Mouse (Mus musculus): ENCODE measurements at regions not wholly inside any gene's neighbourhood (a gene's known extent, or its start where the extent isn't known, plus 50 kb on each side); places are given as distances from the start of the nearest gene placed in this dataset.
A peak's percentile ranks its signal among the peaks of the same experiment; 100 is the strongest.

DNA sequence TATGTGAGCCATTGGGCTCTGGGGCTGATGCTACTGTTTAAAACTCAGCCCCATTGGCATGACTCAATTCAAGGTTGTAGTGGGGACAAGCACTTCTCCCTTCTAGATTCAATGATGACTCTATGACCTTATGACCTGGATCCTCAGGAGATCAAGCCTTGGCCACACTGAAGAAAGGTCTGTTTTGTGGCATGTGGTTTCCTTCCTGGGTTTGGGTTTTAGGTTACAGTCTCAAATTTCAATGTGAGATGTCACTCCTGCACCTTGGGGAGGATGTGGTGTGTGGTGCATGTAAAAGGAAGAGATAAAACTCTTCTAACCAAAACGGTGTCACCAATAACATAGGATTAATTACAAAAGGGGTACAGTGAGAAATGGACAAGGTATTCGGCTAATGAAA, 211.2 kb upstream of the Actbl2 start:
- DNase-seq (ENCODE audit: low spot score) = no peak
- Histone ChIP-seq H3K4me1 (peaks cover 18% of the 10 kb centered on the region), H3K27me3 (replicated peaks; ENCODE audit: low read depth, poor library complexity, severe bottlenecking) (no peaks in the 10 kb centered on the region), H3K4me3 (no peak overlapping the region), H3K9me3 (no peaks in the 10 kb centered on the region), H3K27ac (replicated peaks) (no peak overlapping the region), H3K36me3 (replicated peaks) (no peaks in the 10 kb centered on the region)
- WGBS = 62% methylated on average over 2 of the region's 2 CpGs

GRCm38 (mm10) chr13:111044328-111045002, 210.3 kb upstream of the Actbl2 start:
- DNase-seq (ENCODE audit: low spot score) = no peak
- Histone ChIP-seq H3K9me3 (no peaks in the 10 kb centered on the region), H3K4me1 (peaks cover 20% of the 10 kb centered on the region), H3K27ac (replicated peaks) (no peak overlapping the region), H3K4me3 (no peak overlapping the region), H3K36me3 (replicated peaks) (no peaks in the 10 kb centered on the region), H3K27me3 (replicated peaks; ENCODE audit: low read depth, poor library complexity, severe bottlenecking) (no peaks in the 10 kb centered on the region)
- WGBS = 75% methylated on average over 10 of the region's 10 CpGs

GRCm38 (mm10) chr13:111050097-111050496, 204.7 kb upstream of the Actbl2 start:
- WGBS = 36% methylated on average over 6 of the region's 6 CpGs

DNA sequence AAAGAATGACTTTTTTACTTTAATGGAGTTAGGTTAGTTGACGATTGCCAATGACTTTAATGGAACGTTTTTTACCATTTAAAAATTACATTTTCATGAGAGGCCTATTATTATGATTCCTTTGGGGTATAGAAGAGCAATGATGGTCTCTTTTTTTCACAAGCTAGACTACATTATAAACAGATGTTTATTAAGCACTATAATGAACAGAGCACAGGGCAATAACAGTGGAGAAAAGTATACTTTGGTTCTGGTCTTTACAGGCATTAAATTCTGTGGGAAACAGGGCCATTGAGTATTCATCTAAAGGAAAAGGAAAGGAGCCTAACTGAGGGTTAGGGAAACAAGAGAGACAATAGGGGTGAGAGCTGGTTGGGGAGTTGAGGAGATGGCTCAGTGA, 199.0 kb upstream of the Actbl2 start:
- H3K27me3 ChIP-seq (replicated peaks; ENCODE audit: low read depth, poor library complexity, severe bottlenecking) = no peaks in the 10 kb centered on the region
- no peak for DNase-seq (ENCODE audit: low spot score)

More at GRCm38 (mm10) chr13:111050097-111050496, 204.7 kb upstream of the Actbl2 start:
- no peaks in the 10 kb centered on the region for H3K27me3 ChIP-seq (replicated peaks; ENCODE audit: low read depth, poor library complexity, severe bottlenecking)
- peak overlapping the region; percentile 54 for H3K27ac ChIP-seq (replicated peaks)
- H3K36me3 ChIP-seq (replicated peaks) = no peaks in the 10 kb centered on the region
- peak; percentile 49 for DNase-seq (ENCODE audit: low spot score)
- peaks cover 15% of the 10 kb centered on the region for H3K4me1 ChIP-seq
- H3K4me3 ChIP-seq = no peak overlapping the region
- no peaks in the 10 kb centered on the region for H3K9me3 ChIP-seq

GRCm38 (mm10) chr13:111087753-111088152, 167.1 kb upstream of the Actbl2 start:
- Histone ChIP-seq H3K9me3 (no peaks in the 10 kb centered on the region), H3K4me1 (no peaks in the 10 kb centered on the region), H3K4me3 (no peak overlapping the region), H3K27me3 (replicated peaks; ENCODE audit: low read depth, poor library complexity, severe bottlenecking) (no peaks in the 10 kb centered on the region), H3K36me3 (replicated peaks) (no peaks in the 10 kb centered on the region), H3K27ac (replicated peaks) (no peak overlapping the region)
- no peak for DNase-seq (ENCODE audit: low spot score)
- WGBS = 83% methylated on average over 2 of the region's 2 CpGs

More for the DNA sequence above, 199.0 kb upstream of the Actbl2 start:
- Histone ChIP-seq H3K4me3 (no peak overlapping the region), H3K4me1 (peaks cover 7% of the 10 kb centered on the region; the same call in 1 of the 2 replicates), H3K27ac (replicated peaks) (no peak overlapping the region; the same call in 1 of the 2 replicates), H3K9me3 (no peaks in the 10 kb centered on the region), H3K36me3 (replicated peaks) (no peaks in the 10 kb centered on the region)
- 76% methylated on average over 2 of the region's 2 CpGs for WGBS

DNA sequence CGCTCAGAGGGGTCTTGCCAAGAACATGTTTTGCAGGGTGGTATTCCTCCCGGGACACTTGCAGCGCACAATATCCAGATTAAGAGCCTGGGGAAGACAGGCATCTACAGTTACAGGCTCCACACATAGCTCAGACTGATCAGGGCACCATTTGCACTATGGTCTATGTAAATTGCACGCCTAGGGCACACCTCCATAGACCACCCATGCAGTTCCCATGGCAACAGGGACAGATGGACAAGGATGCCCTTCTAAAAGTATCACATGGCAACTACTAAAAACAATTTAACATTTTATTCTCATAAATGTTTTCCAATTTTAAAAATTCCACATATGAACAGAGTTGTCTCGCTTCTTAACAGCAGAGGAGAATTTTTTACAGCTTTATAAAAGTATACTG, 158.7 kb upstream of the Actbl2 start:
- Histone ChIP-seq H3K9me3 (no peaks in the 10 kb centered on the region), H3K27ac (replicated peaks) (no peak overlapping the region), H3K4me3 (no peak overlapping the region), H3K27me3 (replicated peaks; ENCODE audit: low read depth, poor library complexity, severe bottlenecking) (no peaks in the 10 kb centered on the region), H3K4me1 (peaks cover 5% of the 10 kb centered on the region; the same call in 1 of the 2 replicates), H3K36me3 (replicated peaks) (no peaks in the 10 kb centered on the region)
- DNase-seq (ENCODE audit: low spot score) = no peak
- 91% methylated on average over 5 of the region's 5 CpGs for WGBS

DNA sequence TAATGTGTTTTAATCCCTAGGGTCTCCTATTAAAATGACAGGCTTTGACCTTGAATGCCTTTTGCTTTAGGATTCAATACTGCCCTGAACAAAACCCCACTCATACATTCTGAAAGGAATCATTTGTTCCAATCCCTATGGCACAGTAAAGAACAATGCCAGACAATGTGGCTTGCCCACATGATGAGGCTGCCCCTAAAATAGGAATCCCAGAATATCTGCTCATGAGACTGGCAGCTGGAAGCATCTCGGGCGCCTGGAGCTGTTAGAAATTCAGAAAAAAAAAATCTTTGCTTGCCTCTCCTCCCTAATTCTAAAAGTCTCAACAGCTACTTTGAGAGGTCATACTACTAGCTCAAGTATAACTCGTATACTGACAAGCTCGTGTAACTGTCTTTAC, 157.5 kb upstream of the Actbl2 start:
- DNase-seq (ENCODE audit: low spot score) = no peak
- Histone ChIP-seq H3K4me3 (no peak overlapping the region), H3K9me3 (no peaks in the 10 kb centered on the region), H3K4me1 (peaks cover 5% of the 10 kb centered on the region; the same call in 1 of the 2 replicates), H3K27me3 (replicated peaks; ENCODE audit: low read depth, poor library complexity, severe bottlenecking) (no peaks in the 10 kb centered on the region), H3K36me3 (replicated peaks) (no peaks in the 10 kb centered on the region), H3K27ac (replicated peaks) (no peak overlapping the region)
- 91% methylated on average over 4 of the region's 4 CpGs for WGBS

- no peaks in the 10 kb centered on the region for H3K9me3 ChIP-seq
- H3K36me3 ChIP-seq (replicated peaks) = no peaks in the 10 kb centered on the region
- peaks cover 5% of the 10 kb centered on the region; the same call in 1 of the 2 replicates for H3K4me1 ChIP-seq
- H3K27ac ChIP-seq (replicated peaks) = no peak overlapping the region
- no peak overlapping the region for H3K4me3 ChIP-seq
- DNase-seq (ENCODE audit: low spot score) = no peak
- H3K27me3 ChIP-seq (replicated peaks; ENCODE audit: low read depth, poor library complexity, severe bottlenecking) = no peaks in the 10 kb centered on the region
- 71% methylated on average over 2 of the region's 2 CpGs for WGBS
These were observed 156.1 kb upstream of the Actbl2 start for GRCm38 (mm10) chr13:111098738-111099137.

DNA sequence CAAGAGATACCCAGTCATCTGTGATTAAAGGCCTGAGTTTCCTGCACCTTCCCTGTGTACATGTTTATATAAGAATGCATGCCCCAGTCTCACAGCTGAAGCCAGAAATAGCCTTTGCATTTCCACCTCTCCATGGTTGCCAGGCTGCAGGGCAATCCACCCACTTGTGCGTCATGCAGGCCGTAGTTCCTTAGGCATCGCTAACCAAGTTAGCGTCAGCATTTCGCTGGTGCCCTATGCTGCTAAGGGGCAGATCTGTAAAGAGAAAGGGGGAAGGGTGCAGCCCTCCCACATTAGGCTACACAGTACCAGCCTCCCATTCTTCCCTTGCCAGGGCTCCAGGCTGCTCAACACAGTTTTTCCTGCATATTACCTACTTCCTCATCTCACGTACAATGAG, 155.6 kb upstream of the Actbl2 start:
- Histone ChIP-seq H3K27me3 (replicated peaks; ENCODE audit: low read depth, poor library complexity, severe bottlenecking) (no peaks in the 10 kb centered on the region), H3K9me3 (no peaks in the 10 kb centered on the region), H3K4me1 (peaks cover 5% of the 10 kb centered on the region; the same call in 1 of the 2 replicates), H3K4me3 (no peak overlapping the region), H3K36me3 (replicated peaks) (no peaks in the 10 kb centered on the region), H3K27ac (replicated peaks) (no peak overlapping the region)
- WGBS = 85% methylated on average over 6 of the region's 6 CpGs
- DNase-seq (ENCODE audit: low spot score) = no peak

GRCm38 (mm10) chr13:111100448-111100847, 154.4 kb upstream of the Actbl2 start:
- no peak overlapping the region for H3K4me3 ChIP-seq
- no peaks in the 10 kb centered on the region for H3K27me3 ChIP-seq (replicated peaks; ENCODE audit: low read depth, poor library complexity, severe bottlenecking)
- DNase-seq (ENCODE audit: low spot score) = no peak
- no peaks in the 10 kb centered on the region for H3K9me3 ChIP-seq
- no peaks in the 10 kb centered on the region for H3K36me3 ChIP-seq (replicated peaks)
- H3K4me1 ChIP-seq = peaks cover 5% of the 10 kb centered on the region; the same call in 1 of the 2 replicates
- H3K27ac ChIP-seq (replicated peaks) = no peak overlapping the region
- WGBS = 89% methylated on average over 1 of the region's 1 CpGs

DNA sequence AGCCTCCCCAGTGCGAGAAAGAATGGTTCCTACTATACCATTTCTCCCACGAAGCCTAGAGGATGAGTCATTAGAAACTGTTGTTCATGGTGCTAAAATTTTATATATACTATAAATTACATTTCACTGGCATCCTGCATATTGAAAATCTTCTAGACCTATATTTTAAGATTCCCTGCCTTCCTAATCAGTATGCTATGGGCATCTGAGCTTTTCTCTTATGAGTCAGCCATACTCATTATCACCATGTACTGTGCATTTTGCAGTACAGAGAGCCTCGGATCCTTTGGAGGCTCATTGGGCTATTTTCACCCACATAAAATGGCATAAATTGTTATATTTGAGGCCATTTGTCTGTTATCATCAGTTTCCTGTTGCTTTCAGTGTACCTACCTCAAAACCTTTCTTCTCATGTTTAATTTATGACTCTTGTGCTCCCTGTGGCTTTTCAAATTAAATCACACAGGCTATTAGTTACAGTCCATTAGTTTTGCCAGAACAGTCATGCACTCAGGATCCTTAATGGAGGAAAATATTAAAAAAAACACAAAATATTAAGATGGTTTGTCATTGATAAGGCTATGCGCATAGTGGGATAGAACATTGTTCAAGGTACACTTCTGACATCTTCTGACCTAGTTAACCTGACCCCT, 150.1 kb upstream of the Actbl2 start:
- 92% methylated on average over 4 of the region's 4 CpGs for WGBS
- Histone ChIP-seq H3K9me3 (no peaks in the 10 kb centered on the region), H3K36me3 (replicated peaks) (no peaks in the 10 kb centered on the region), H3K27me3 (replicated peaks; ENCODE audit: low read depth, poor library complexity, severe bottlenecking) (no peaks in the 10 kb centered on the region), H3K27ac (replicated peaks) (no peak overlapping the region), H3K4me1 (no peaks in the 10 kb centered on the region), H3K4me3 (no peak overlapping the region)
- DNase-seq (ENCODE audit: low spot score) = no peak

GRCm38 (mm10) chr13:111131108-111131507, 123.7 kb upstream of the Actbl2 start:
- Histone ChIP-seq H3K9me3 (no peaks in the 10 kb centered on the region), H3K27ac (replicated peaks) (no peak overlapping the region), H3K4me3 (no peak overlapping the region), H3K36me3 (replicated peaks) (no peaks in the 10 kb centered on the region), H3K4me1 (no peaks in the 10 kb centered on the region), H3K27me3 (replicated peaks; ENCODE audit: low read depth, poor library complexity, severe bottlenecking) (no peaks in the 10 kb centered on the region)
- 76% methylated on average over 3 of the region's 3 CpGs for WGBS
- no peak for DNase-seq (ENCODE audit: low spot score)

DNA sequence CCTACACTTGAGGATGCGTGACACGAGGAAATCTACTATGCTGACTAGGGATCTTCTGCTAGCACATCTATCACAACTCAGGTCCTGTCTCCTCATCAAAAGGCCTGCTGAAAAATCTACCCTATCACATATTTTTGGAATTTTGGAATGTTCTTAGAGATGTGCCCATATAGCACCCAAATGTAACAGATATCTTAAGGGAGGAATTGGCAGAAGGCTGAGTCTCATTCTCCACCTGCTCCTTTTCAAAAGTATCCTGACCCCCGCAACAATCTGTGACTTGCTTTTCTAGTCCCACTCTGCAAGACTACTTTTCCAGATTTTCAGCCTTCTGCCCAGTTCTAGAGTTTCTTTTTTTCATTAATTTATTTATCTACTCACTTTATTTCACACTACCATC, 118.4 kb upstream of the Actbl2 start:
- no peaks in the 10 kb centered on the region for H3K4me1 ChIP-seq
- 91% methylated on average over 3 of the region's 3 CpGs for WGBS
- no peak overlapping the region for H3K4me3 ChIP-seq
- DNase-seq (ENCODE audit: low spot score) = no peak
- H3K27ac ChIP-seq (replicated peaks) = no peak overlapping the region
- H3K36me3 ChIP-seq (replicated peaks) = no peaks in the 10 kb centered on the region
- H3K9me3 ChIP-seq = no peaks in the 10 kb centered on the region
- no peaks in the 10 kb centered on the region for H3K27me3 ChIP-seq (replicated peaks; ENCODE audit: low read depth, poor library complexity, severe bottlenecking)
